Mouse (Mus musculus) right cerebral cortex, postnatal 4 days (tissue): ENCODE measurements around the gene Gm20388.
"Not testable (repeated sequence)": the region's sequence is repeated elsewhere in the genome, so short reads cannot be mapped to it uniquely, and the experiment has no call there.

Experiments
- DNase-seq: peaks from one replicate; pipeline ENCODE4 v3.0.0-alpha.2; 2022

Gm20388 gene

GRCm38 (mm10) chr8:123232553-123232952 lies 3321.9 kb downstream of the Gm20388 start:
- no peak for DNase-seq

- DNase-seq, result no peak
Measured at GRCm38 (mm10) chr8:123233300-123233699, 3322.7 kb downstream of the Gm20388 start.

- DNase-seq, result no peak
Measured at GRCm38 (mm10) chr8:123233760-123234159, 3323.1 kb downstream of the Gm20388 start.

- DNase-seq, result peak; percentile 42
Measured at GRCm38 (mm10) chr8:123234918-123235519, 3324.4 kb downstream of the Gm20388 start.

GRCm38 (mm10) chr8:123235520-123236497 lies 3325.2 kb downstream of the Gm20388 start, which contains the start of gene Spata2l:
Gene Spata2l, minus strand, starts transcription at chr8:123236233.
- DNase-seq, result peak; percentile 68

GRCm38 (mm10) chr8:123239398-123239797 lies 3328.8 kb downstream of the Gm20388 start:
- DNase-seq, result no peak

GRCm38 (mm10) chr8:123242107-123242923 lies 3331.7 kb downstream of the Gm20388 start:
- no peak for DNase-seq

GRCm38 (mm10) chr8:123243053-123243452 lies 3332.4 kb downstream of the Gm20388 start:
- DNase-seq, result no peak

GRCm38 (mm10) chr8:123244382-123244781 lies 3333.7 kb downstream of the Gm20388 start:
- DNase-seq, result no peak

GRCm38 (mm10) chr8:123245543-123245942 lies 3334.9 kb downstream of the Gm20388 start:
- no peak for DNase-seq

GRCm38 (mm10) chr8:123247748-123248147 lies 3337.1 kb downstream of the Gm20388 start:
- no peak for DNase-seq

GRCm38 (mm10) chr8:123248596-123248995 lies 3338.0 kb downstream of the Gm20388 start:
- no peak for DNase-seq

- DNase-seq, result no peak
Measured at GRCm38 (mm10) chr8:123250940-123251339, 3340.3 kb downstream of the Gm20388 start.

- DNase-seq, result no peak
Measured at GRCm38 (mm10) chr8:123252925-123253324, 3342.3 kb downstream of the Gm20388 start.

- no peak for DNase-seq
Measured at GRCm38 (mm10) chr8:123253451-123254098, 3342.9 kb downstream of the Gm20388 start.

GRCm38 (mm10) chr8:123254099-123254885 lies 3343.7 kb downstream of the Gm20388 start, which contains the start of the genes Zfp276 and Vps9d1:
Gene Zfp276, plus strand, starts transcription at chr8:123254195.
Gene Vps9d1, minus strand, starts transcription at chr8:123254348.
- peak; percentile 85 for DNase-seq

GRCm38 (mm10) chr8:123255170-123255569 lies 3344.5 kb downstream of the Gm20388 start:
- DNase-seq, result no peak

GRCm38 (mm10) chr8:123257114-123257513 lies 3346.5 kb downstream of the Gm20388 start:
- DNase-seq, result no peak

GRCm38 (mm10) chr8:123257593-123257992 lies 3347.0 kb downstream of the Gm20388 start:
- DNase-seq, result not testable (repeated sequence)

- no peak for DNase-seq
Measured at GRCm38 (mm10) chr8:123267926-123268656, 3357.4 kb downstream of the Gm20388 start.

GRCm38 (mm10) chr8:123271147-123271546 lies 3360.5 kb downstream of the Gm20388 start:
- DNase-seq, result no peak
